Mouse (Mus musculus) limb, embryonic 10.5 days (tissue): Measurements from ENCODE around the gene Olfr1441. TPM values are rescaled to one million over a fixed set of nuclear protein-coding genes. Genes with fewer than 3 reads are reported as not detected.

Experiments used
- DNase-seq: peaks from one replicate; pipeline ENCODE4 v3.0.0-alpha.2; 2017; ENCODE audit warnings: low spot score
- H3K27ac ChIP-seq: fragments of 300-500 bp; sonication (generic); 2 replicates; pipeline ENCODE4 v1.5.1; 2016; ENCODE audit warnings: mild to moderate bottlenecking
- H3K27me3 ChIP-seq: fragments of 300-500 bp; sonication (generic); 2 replicates; pipeline ENCODE4 v1.6.1; 2016; ENCODE audit warnings: low read depth, mild to moderate bottlenecking; ENCODE audit not compliant: poor library complexity, severe bottlenecking
- H3K36me3 ChIP-seq: fragments of 300-500 bp; sonication (generic); 2 replicates; pipeline ENCODE4 v1.6.1; 2016; ENCODE audit warnings: mild to moderate bottlenecking, moderate library complexity
- H3K4me1 ChIP-seq: fragments of 300-500 bp; sonication (generic); 2 replicates; pipeline ENCODE4 v1.6.1; 2016
- H3K4me3 ChIP-seq: fragments of 300-500 bp; sonication (generic); 2 replicates; pipeline ENCODE4 v1.5.1; 2016; ENCODE audit warnings: mild to moderate bottlenecking, moderate library complexity
- H3K9me3 ChIP-seq: fragments of 300-500 bp; sonication (generic); replicated peaks from 2 replicates; pipeline ENCODE4 v1.6.1; 2016; ENCODE audit warnings: mild to moderate bottlenecking
- WGBS: fragments of 180-500 bp; shearing (Covaris S2); methylation state at CpG from one replicate; pipeline ENCODE4 v1.1.7; 2016; 5-methylcytosine and 5-hydroxymethylcytosine counted together
- polyA plus RNA-seq: library from polyadenylated mRNA; unstranded; fragments of >200 nt; fragmentation: Nextera tagmentation; extraction: Ambion mirVana; gene quantifications from 2 replicates; pipeline ENCODE4 v1.2.1, GENCODE M21; 2016

Olfr1441 gene
- polyA plus RNA-seq, 1 experiment from 2014 or later: not detected

DNA sequence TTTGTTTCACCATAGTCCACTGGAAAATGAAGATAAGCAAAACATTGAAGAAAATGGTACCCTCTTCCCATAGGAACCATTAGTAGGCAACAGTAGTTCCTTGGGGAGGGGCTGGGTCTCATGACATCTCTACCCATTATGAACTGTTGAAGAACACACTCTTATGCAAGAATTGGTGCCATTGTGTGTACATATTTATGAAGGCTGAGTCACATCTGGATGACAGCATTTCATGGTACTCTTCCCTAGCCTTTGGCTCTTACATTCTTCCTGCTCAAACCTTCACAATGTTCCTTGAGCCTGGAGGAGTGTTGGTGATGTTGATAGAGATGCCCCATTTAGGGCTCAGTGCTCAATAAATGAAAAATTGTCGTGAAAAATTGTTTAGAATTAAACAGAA is 22.3 kb downstream of the Olfr1441 start:
- no peaks in the 10 kb centered on the region for H3K9me3 ChIP-seq
- no peaks in the 10 kb centered on the region for H3K36me3 ChIP-seq
- H3K4me1 ChIP-seq: no peaks in the 10 kb centered on the region
- no peak overlapping the region for H3K27ac ChIP-seq
- no peak for DNase-seq
- no peaks in the 10 kb centered on the region for H3K27me3 ChIP-seq
- no peak overlapping the region for H3K4me3 ChIP-seq
- 53% methylated on average over 1 of the region's 1 CpGs for WGBS

DNA sequence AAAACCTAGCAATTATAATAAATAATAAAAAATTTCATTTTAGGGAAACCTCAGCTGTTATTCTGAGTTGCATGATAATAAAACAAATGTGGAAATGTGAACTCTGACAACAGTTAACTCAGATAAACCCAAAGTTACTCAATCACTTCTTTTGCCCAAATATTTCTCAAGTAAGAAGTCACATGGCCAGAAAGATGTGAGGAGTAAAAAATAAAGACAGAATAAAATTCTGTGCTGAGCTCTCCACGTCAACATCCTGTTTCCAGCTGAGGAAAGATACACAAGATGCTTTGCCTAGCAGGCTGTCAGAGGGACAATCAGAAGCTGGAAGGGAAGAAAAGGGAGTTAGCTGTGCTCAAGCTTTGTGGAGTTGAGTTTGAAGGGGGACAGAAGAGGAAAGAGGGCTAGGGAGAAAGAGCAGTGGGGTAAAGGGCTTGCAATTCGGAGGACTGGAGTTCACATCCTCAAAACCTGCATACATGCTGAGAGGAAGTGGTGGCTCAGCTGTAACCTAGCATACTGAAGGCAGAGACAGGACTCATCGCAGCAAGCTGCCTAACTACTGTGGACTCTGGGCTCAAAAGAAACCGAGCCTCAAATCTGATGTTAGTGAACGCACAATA is 23.0 kb downstream of the Olfr1441 start:
- 86% methylated on average over 5 of the region's 5 CpGs for WGBS
- no peaks in the 10 kb centered on the region for H3K4me1 ChIP-seq
- H3K27me3 ChIP-seq: no peaks in the 10 kb centered on the region
- DNase-seq: no peak
- H3K9me3 ChIP-seq: no peaks in the 10 kb centered on the region
- H3K4me3 ChIP-seq: no peak overlapping the region
- H3K36me3 ChIP-seq: no peaks in the 10 kb centered on the region
- H3K27ac ChIP-seq: no peak overlapping the region

- Histone ChIP-seq H3K4me1 (no peaks in the 10 kb centered on the region), H3K27ac (no peak overlapping the region), H3K27me3 (no peaks in the 10 kb centered on the region), H3K36me3 (no peaks in the 10 kb centered on the region), H3K4me3 (no peak overlapping the region), H3K9me3 (no peaks in the 10 kb centered on the region)
- no peak for DNase-seq
- 89% methylated on average over 4 of the region's 4 CpGs for WGBS
These were observed 25.3 kb downstream of the Olfr1441 start for GRCm38 (mm10) chr19:12442560-12442959.

DNA sequence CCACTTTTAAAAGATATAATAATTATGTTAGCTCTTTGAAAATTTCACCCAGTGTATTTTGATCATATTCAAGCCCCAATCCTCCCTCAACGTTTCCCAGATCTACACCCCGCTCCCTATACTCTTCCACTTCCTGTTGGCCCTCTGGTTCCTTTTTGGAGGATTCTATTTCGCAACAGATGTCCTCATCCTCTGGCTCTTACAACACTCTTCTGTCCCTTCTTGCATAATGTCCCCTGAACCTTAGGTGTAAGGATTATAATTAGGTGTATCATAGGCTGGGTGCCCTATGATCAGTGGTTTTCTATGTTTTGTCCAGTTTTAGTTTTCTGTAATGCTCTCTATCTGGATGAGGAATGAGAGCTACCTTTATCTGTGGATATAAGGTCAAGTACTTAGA is 27.8 kb downstream of the Olfr1441 start:
- Histone ChIP-seq H3K27ac (no peak overlapping the region), H3K4me3 (no peak overlapping the region), H3K27me3 (no peaks in the 10 kb centered on the region), H3K9me3 (no peaks in the 10 kb centered on the region), H3K36me3 (no peaks in the 10 kb centered on the region), H3K4me1 (no peaks in the 10 kb centered on the region)
- no peak for DNase-seq
- 90% methylated on average over 3 of the region's 3 CpGs for WGBS

- Histone ChIP-seq H3K4me1 (peaks cover 8% of the 10 kb centered on the region; the same call in 1 of the 2 replicates), H3K36me3 (no peaks in the 10 kb centered on the region), H3K9me3 (no peaks in the 10 kb centered on the region), H3K4me3 (peak overlapping the region; percentile 33), H3K27me3 (no peaks in the 10 kb centered on the region), H3K27ac (peak overlapping the region; percentile 50)
- DNase-seq: peak; percentile 40
- 63% methylated on average over 12 of the region's 12 CpGs for WGBS
These were observed 40.3 kb downstream of the Olfr1441 start for GRCm38 (mm10) chr19:12457401-12458066.

DNA sequence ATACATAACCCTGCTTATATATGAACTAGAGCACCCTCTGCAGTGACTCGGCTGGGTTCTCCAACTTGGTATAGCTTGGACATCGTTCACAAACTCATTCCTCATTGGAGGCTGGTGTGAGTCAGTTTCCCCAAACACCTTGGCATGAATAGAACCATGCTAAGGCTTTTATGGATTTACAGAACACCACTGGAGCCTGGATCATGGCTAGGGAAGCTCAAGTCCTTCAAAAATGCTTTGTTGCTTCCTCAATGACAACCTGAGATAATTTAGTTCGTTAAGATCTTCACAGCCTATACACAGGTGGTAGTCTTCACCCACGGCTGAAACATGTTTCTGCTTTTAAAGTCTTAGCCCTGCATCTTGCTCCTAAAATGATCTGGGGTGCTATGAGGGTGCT is 42.3 kb downstream of the Olfr1441 start:
- no peak for DNase-seq
- H3K4me1 ChIP-seq: peaks cover 8% of the 10 kb centered on the region; the same call in 1 of the 2 replicates
- H3K9me3 ChIP-seq: no peaks in the 10 kb centered on the region
- H3K27me3 ChIP-seq: no peaks in the 10 kb centered on the region
- H3K4me3 ChIP-seq: no peak overlapping the region
- H3K36me3 ChIP-seq: no peaks in the 10 kb centered on the region
- H3K27ac ChIP-seq: no peak overlapping the region
- WGBS: 84% methylated on average over 4 of the region's 4 CpGs

DNA sequence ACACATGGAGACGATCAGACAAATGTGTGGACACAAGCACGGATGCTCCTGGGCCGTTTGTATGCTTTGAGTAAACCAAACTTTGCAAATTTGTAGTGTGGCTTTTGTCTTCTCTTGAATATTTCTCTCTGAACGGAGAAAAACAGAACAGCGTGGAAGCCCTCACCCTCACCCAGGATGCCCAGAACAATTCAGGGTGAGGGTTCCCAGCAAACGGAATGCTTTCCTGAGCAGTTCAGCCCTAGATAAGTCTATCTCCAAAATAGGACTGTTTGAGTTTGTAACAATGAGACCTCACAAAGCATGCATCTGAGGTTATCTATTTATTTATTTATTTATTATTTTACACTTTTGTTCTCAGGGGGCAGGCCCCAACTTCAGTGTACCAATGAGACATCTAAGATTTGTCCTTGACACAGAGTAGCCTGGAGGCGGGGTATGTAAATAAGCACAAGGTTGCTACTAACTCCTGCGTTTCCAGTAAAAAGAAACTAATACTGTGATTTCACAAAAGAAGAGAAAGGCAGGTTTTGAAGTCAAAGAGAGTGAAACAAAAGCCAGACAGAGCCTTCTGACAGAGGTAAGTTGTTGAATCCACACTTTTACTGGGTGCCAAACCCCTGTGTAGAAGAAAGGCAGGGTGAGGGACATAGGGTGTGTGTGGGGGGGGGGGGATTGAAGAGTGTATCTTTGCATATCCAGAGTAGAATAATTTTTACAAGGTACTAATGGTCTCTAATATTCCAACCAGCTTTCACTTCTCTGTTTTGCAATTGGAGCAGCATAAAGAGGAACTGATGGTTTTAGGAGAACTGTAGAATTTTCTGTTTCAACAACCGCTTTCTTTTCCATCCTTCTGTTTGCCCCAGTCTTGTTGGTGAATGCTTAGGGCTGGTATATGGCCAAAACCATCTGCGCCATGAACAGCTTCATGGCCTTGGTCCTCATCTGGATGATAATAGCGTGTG is 43.3 kb downstream of the Olfr1441 start, which contains the start of gene Mpeg1:
Gene Mpeg1 (plus strand): TSS at position 498 of the 968 bp plus-strand sequence.
- Histone ChIP-seq H3K36me3 (no peaks in the 10 kb centered on the region), H3K9me3 (no peaks in the 10 kb centered on the region), H3K4me1 (peaks cover 8% of the 10 kb centered on the region; the same call in 1 of the 2 replicates), H3K27me3 (no peaks in the 10 kb centered on the region), H3K4me3 (no peak within 1 kb of the TSS), H3K27ac (no peak within 1 kb of the TSS)
- WGBS: 88% methylated on average over 11 of the region's 11 CpGs
- no peak for DNase-seq

DNA sequence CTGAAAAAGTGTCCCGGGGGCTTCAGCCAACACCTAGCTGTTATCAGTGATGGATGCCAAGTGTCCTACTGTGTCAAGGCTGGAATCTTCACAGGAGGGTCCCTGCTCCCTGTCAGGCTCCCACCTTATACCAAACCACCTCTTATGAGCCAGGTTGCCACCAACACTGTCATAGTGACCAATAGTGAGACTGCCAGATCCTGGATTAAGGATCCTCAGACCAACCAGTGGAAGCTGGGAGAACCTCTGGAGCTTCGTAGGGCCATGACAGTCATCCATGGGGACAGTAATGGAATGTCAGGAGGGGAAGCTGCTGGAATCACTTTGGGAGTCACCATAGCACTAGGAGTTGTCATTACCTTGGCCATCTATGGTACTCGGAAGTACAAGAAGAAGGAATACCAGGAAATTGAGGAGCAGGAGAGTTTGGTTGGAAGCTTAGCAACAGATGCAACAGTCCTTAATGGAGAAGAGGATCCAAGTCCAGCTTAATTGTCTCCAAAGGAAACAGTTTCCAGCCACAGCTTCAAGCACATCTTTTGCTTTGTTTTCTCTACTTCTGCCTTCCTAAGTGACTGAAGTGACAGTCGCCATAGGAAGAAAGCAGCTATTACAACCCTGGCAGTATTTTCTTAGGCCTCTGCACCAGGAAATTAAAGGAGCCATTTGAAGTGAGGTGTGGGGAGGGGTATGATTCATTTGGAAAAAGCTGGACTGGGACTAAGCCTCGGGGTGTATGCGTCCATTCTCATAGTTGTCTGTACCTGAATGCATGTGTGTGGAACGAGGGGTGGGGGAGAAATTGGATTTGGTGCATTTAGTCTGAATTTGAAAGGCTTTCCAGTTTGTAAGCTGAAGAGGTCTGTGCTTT is 45.9 kb downstream of the Olfr1441 start:
- WGBS: 85% methylated on average over 7 of the region's 7 CpGs
- Histone ChIP-seq H3K36me3 (no peaks in the 10 kb centered on the region), H3K27ac (no peak overlapping the region), H3K9me3 (no peaks in the 10 kb centered on the region), H3K4me1 (no peaks in the 10 kb centered on the region), H3K27me3 (no peaks in the 10 kb centered on the region), H3K4me3 (no peak overlapping the region)
- peak; percentile 14 for DNase-seq

DNA sequence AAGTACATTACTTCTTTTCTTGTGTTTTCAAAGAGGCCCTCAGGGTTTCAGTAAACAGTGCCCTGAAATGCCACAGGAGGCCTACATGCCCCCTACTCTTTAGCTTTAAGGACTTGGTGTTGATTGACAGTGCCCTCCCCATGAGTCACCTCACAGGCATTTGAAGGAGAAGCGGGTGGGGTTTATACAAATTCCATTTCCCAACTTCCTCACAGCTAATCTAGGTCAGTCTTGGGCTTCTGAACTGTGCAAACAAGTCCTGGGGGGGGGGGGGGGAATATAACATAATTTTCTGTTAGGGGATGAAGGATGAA is 46.4 kb downstream of the Olfr1441 start:
- DNase-seq: no peak
- Histone ChIP-seq H3K9me3 (no peaks in the 10 kb centered on the region), H3K27ac (no peak overlapping the region), H3K36me3 (no peaks in the 10 kb centered on the region), H3K27me3 (no peaks in the 10 kb centered on the region), H3K4me1 (no peaks in the 10 kb centered on the region), H3K4me3 (no peak overlapping the region)
- 57% methylated on average over 1 of the region's 1 CpGs for WGBS

- DNase-seq: peak; percentile 5
- 89% methylated on average over 5 of the region's 5 CpGs for WGBS
- no peaks in the 10 kb centered on the region for H3K36me3 ChIP-seq
These were observed 46.9 kb downstream of the Olfr1441 start for GRCm38 (mm10) chr19:12464127-12464526.

GRCm38 (mm10) chr19:12464674-12465073 is 47.4 kb downstream of the Olfr1441 start:
- Histone ChIP-seq H3K4me3 (no peak overlapping the region), H3K4me1 (no peaks in the 10 kb centered on the region), H3K27me3 (no peaks in the 10 kb centered on the region), H3K27ac (no peak overlapping the region), H3K9me3 (no peaks in the 10 kb centered on the region), H3K36me3 (no peaks in the 10 kb centered on the region)
- DNase-seq: peak; percentile 17
- WGBS: 82% methylated on average over 4 of the region's 4 CpGs

More at GRCm38 (mm10) chr19:12464127-12464526, 46.9 kb downstream of the Olfr1441 start:
- no peaks in the 10 kb centered on the region for H3K9me3 ChIP-seq
- no peaks in the 10 kb centered on the region for H3K27me3 ChIP-seq
- no peak overlapping the region for H3K4me3 ChIP-seq
- no peak overlapping the region for H3K27ac ChIP-seq
- no peaks in the 10 kb centered on the region for H3K4me1 ChIP-seq

GRCm38 (mm10) chr19:12465530-12466144 is 48.4 kb downstream of the Olfr1441 start:
- Histone ChIP-seq H3K36me3 (no peaks in the 10 kb centered on the region), H3K27ac (no peak overlapping the region), H3K4me3 (no peak overlapping the region), H3K4me1 (no peaks in the 10 kb centered on the region), H3K9me3 (no peaks in the 10 kb centered on the region), H3K27me3 (no peaks in the 10 kb centered on the region)
- 94% methylated on average over 10 of the region's 10 CpGs for WGBS
- peak; percentile 18 for DNase-seq
